Mouse (Mus musculus) adrenal gland, adult (tissue): Measurements from ENCODE around the gene Tmeff2.
A peak's percentile ranks its signal among the peaks of the same experiment; 100 is the strongest.

Experiments used
- DNase-seq, 2 experiments: peaks; one replicate each; pipeline ENCODE4 v3.0.0; 2022 to 2023; ENCODE audit warnings: low spot score in 1 of 2; ENCODE audit not compliant: inconsistent age in 2 of 2

The Tmeff2 gene

DNA sequence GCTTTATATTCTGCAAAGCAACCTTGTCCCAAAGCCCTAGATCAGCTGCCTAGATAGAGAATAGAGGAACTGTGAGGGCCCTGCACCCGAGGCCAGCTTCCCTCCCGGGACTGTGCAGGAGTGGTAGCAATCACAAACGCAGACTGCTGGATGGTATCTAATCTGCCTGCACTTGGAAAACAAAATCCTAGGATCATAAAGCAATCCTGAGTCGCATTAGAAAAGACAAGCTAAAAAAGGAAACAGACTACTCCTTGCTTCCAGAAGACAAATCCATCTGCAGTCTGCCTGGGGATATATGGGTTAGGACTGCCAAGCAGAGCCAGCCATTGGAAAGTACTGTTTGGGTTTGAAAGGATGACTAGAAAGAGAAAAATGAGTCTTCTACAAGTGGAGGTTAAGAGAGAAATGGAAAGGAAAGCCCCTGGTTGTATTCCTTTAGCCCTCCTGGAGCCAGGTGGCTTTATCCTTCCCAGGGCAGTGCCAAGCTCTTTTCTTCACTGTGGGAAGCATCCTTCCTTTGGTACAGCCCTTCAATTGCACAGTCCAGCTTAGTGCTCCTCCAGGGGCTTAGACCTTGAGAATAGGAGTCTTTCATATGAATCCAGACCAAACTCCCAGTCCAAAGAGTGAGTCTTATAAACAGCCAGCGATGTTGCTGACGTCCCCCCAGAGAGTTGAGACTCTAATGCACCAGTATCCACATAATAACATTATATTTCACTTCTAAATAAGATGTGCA, 291.6 kb downstream of the Tmeff2 start:
- DNase-seq: no peak

GRCm38 (mm10) chr1:51199088-51199830, 298.8 kb downstream of the Tmeff2 start:
- DNase-seq: no peak

DNA sequence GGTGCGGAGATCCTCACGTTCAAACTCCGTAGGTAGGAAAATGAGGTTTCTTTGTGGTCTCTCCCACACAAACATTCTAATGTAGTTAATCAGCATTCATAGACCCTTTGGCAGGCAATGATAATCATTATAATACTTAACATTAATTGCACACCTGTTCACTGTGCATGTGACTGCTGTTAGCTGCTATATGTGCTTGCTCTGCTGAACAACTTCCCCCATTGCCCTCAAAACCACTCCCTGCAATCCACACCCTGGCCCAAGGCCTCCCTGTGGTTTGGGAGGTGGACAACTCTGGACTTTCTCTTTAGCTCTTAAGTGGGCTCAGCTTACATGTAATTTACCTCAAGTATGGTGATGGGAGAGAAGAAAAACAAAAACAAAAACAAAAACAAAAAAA, 299.5 kb downstream of the Tmeff2 start:
- no peak for DNase-seq

DNA sequence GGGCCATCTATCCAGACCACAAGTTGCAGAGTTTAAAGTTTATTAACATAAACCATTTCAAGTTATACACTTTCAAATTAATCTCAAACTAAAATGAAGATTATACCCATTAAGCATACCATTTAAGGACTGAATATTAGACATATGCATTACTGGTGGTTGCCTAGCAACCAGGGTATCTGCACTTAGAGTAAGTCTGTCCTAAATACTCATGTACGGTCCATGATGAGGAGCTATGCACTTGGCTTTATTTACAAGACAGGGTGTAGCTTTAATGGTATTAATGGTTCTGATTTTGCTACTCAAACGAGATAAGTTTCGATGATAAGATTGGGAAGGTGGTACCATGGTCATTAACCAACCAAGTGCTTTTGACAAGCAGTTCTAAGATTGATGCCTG, 315.2 kb downstream of the Tmeff2 start:
- no peak for DNase-seq

GRCm38 (mm10) chr1:51216292-51217050, 316.0 kb downstream of the Tmeff2 start:
- DNase-seq: peak; percentile 7 to 37

DNA sequence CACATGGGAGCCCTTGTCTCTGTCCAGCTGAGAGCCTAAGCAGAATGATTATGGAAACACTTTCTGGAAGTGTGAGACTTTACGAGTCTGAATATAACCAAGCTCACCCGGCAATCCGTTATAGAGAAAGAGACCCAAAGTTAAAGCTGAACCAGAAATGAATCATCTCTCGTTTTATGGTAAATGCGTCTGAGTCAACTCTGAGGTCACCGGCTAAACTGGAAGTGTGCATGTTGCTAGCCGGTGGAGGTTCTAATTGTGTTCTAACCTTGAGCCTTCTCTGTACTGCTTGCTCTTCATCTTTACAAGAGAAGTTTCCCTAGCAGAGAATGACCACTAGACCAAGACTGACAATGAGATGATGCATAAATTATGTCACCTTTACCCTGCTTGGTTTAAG, 316.8 kb downstream of the Tmeff2 start:
- DNase-seq: no peak

GRCm38 (mm10) chr1:51225156-51225555, 324.7 kb downstream of the Tmeff2 start:
- DNase-seq: no peak
